Mouse (Mus musculus) retina, postnatal 7 days (tissue): Measurements from ENCODE around the gene Cdc40.

Source experiments
- DNase-seq: peaks from one replicate; pipeline ENCODE4 v3.0.0-alpha.2; 2012; ENCODE audit warnings: low read depth, low spot score

Cdc40 gene

GRCm38 (mm10) chr10:40882831-40883643 is at the start of gene Cdc40, which contains the start of gene Wasf1:
Gene Cdc40 (minus strand): TSS chr10:40883311.
Gene Wasf1 (plus strand): TSS chr10:40883475.
- DNase-seq = peak; percentile 98

- DNase-seq = no peak
Observed at GRCm38 (mm10) chr10:40919464-40919863, 36.4 kb upstream of the Cdc40 start.

GRCm38 (mm10) chr10:40918669-40919440 is 35.7 kb upstream of the Cdc40 start:
- DNase-seq = no peak

GRCm38 (mm10) chr10:40915240-40915639 is 32.1 kb upstream of the Cdc40 start:
- no peak for DNase-seq

GRCm38 (mm10) chr10:40910811-40911210 is 27.7 kb upstream of the Cdc40 start:
- DNase-seq = no peak

- no peak for DNase-seq
Observed at GRCm38 (mm10) chr10:40908580-40908979, 25.5 kb upstream of the Cdc40 start.

- DNase-seq = no peak
Observed at GRCm38 (mm10) chr10:40906802-40907201, 23.7 kb upstream of the Cdc40 start.

- no peak for DNase-seq
Observed at GRCm38 (mm10) chr10:40906131-40906530, 23.0 kb upstream of the Cdc40 start.

- no peak for DNase-seq
Observed at GRCm38 (mm10) chr10:40901786-40902185, 18.7 kb upstream of the Cdc40 start.

- DNase-seq = no peak
Observed at GRCm38 (mm10) chr10:40896656-40897055, 13.5 kb upstream of the Cdc40 start.

- no peak for DNase-seq
Observed at GRCm38 (mm10) chr10:40895765-40896164, 12.7 kb upstream of the Cdc40 start.

GRCm38 (mm10) chr10:40889146-40889545 is 6.0 kb upstream of the Cdc40 start:
- no peak for DNase-seq

GRCm38 (mm10) chr10:40887316-40887715 is 4.2 kb upstream of the Cdc40 start:
- no peak for DNase-seq

- no peak for DNase-seq
Observed at GRCm38 (mm10) chr10:40885432-40885831, 2.3 kb upstream of the Cdc40 start.

- DNase-seq = peak; percentile 24
Observed at GRCm38 (mm10) chr10:40884279-40884806, 1.2 kb upstream of the Cdc40 start.

GRCm38 (mm10) chr10:40883644-40884278 is 650 bp upstream of the Cdc40 start:
- DNase-seq = no peak

- no peak for DNase-seq
Observed at GRCm38 (mm10) chr10:40882333-40882732, 778 bp downstream of the Cdc40 start.

GRCm38 (mm10) chr10:40881236-40881635 is 1.9 kb downstream of the Cdc40 start:
- DNase-seq = no peak

- no peak for DNase-seq
Observed at GRCm38 (mm10) chr10:40879969-40880368, 3.1 kb downstream of the Cdc40 start.

- DNase-seq = no peak
Observed at GRCm38 (mm10) chr10:40878246-40878645, 4.9 kb downstream of the Cdc40 start.

- DNase-seq = no peak
Observed at GRCm38 (mm10) chr10:40872052-40872451, 11.1 kb downstream of the Cdc40 start.

GRCm38 (mm10) chr10:40871301-40871700 is 11.8 kb downstream of the Cdc40 start:
- no peak for DNase-seq
